Mouse (Mus musculus) bone marrow macrophage, adult 2 months (primary cell): ENCODE measurements at regions not wholly inside any gene's neighbourhood (a gene's known extent, or its start where the extent isn't known, plus 50 kb on each side); places are given as distances from the start of the nearest gene placed in this dataset.

Experiments used
- H3K27ac ChIP-seq: 2 replicates; pipeline ENCODE4 v1.5.1; 2012; ENCODE audit warnings: low read depth, low read length; ENCODE audit not compliant: insufficient read depth
- H3K4me1 ChIP-seq: 2 replicates; pipeline ENCODE4 v1.6.1; 2012; ENCODE audit warnings: low read length; ENCODE audit not compliant: control insufficient read depth, insufficient read depth
- H3K4me3 ChIP-seq: 2 replicates; pipeline ENCODE4 v1.5.1; 2012; ENCODE audit warnings: mild to moderate bottlenecking, low read length, moderate library complexity; ENCODE audit not compliant: insufficient read depth
- CTCF ChIP-seq: IDR thresholded peaks from 2 replicates; pipeline ENCODE4 v1.5.1; 2012; ENCODE audit warnings: low read depth, mild to moderate bottlenecking, low read length, moderate library complexity
- POLR2A ChIP-seq: IDR thresholded peaks from 2 replicates; pipeline ENCODE4 v1.6.1; 2012; ENCODE audit warnings: mild to moderate bottlenecking, low read depth, low read length, borderline replicate concordance

DNA sequence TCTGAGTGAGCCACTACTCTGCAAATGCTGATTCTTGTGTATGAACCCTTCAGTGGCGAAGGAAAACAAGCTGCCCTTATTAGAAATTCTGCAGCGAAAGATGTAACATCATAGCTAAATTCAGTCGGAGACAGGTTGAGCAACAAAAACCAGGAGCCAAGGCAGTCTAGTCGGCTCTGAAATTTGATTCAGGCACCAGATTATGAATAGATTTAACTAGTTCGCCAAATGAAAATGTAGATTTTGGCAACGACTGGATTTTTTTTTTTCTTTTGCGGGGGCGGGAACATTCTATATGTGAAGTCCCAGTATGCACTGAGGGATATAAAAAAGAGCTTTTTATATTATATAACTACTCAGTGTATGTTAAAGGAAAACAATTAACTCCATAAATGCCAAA lies 847.9 kb downstream of the Kcnj2 start:
- no peak overlapping the region for H3K4me3 ChIP-seq
- no peaks in the 10 kb centered on the region for H3K4me1 ChIP-seq
- no peak overlapping the region for H3K27ac ChIP-seq
- no peak for TF ChIP-seq CTCF
- TF ChIP-seq POLR2A, result no peak

GRCm38 (mm10) chr11:111926336-111926735 lies 855.7 kb upstream of the Sox9 start:
- Histone ChIP-seq H3K4me1 (no peaks in the 10 kb centered on the region), H3K4me3 (no peak overlapping the region), H3K27ac (no peak overlapping the region)
- TF ChIP-seq POLR2A, result no peak
- TF ChIP-seq CTCF, result no peak

DNA sequence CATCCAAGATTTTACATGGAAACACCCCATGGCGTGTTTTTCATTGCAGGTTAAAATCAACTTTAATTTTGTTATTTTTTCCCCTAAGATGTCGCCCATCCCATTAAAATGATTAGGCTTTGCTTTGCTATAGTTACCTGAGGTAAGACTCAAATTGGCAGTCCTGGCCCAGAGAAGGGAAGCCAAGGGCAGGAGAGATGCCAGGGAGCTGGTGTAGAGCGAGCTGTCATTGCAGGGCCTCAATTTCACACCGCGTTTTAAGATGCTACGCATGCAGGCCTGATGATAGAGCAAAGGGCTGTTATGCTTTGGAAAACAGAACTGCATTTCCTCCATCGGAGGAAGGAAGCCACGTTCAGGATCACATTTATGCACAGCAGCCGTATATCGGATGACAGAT lies 852.7 kb upstream of the Sox9 start:
- Histone ChIP-seq H3K4me3 (no peak overlapping the region), H3K27ac (no peak overlapping the region), H3K4me1 (no peaks in the 10 kb centered on the region)
- TF ChIP-seq CTCF (no peak), POLR2A (no peak)

GRCm38 (mm10) chr11:111932052-111932451 lies 850.0 kb upstream of the Sox9 start:
- H3K4me1 ChIP-seq, result no peaks in the 10 kb centered on the region
- no peak overlapping the region for H3K4me3 ChIP-seq
- no peak for TF ChIP-seq POLR2A
- no peak for TF ChIP-seq CTCF
- H3K27ac ChIP-seq, result no peak overlapping the region

GRCm38 (mm10) chr11:111944282-111944681 lies 837.7 kb upstream of the Sox9 start:
- H3K4me1 ChIP-seq, result no peaks in the 10 kb centered on the region
- H3K27ac ChIP-seq, result no peak overlapping the region
- TF ChIP-seq POLR2A, result no peak
- H3K4me3 ChIP-seq, result no peak overlapping the region

GRCm38 (mm10) chr11:111945806-111946205 lies 836.2 kb upstream of the Sox9 start:
- no peak overlapping the region for H3K4me3 ChIP-seq
- no peak overlapping the region for H3K27ac ChIP-seq
- TF ChIP-seq POLR2A (no peak), CTCF (no peak)
- no peaks in the 10 kb centered on the region for H3K4me1 ChIP-seq

DNA sequence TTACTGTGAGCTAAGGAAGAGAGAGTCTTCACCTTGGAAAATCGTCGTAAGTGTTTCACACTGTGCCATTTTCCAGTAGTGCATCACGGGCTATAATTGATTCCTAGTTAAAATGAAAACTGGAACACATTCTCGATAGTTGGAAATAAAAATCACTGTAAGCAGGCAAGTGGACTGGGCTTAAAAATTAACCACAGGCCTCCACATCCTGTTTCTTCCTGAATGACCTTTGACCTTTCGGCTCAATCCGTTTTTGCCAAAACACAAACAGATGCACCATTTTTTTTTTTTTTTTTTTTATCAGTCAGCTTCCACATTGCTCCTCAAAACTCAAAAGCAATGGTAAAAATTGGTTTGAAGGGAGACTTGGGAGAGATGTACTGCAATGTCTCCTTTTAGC lies 834.4 kb upstream of the Sox9 start:
- Histone ChIP-seq H3K27ac (no peak overlapping the region), H3K4me3 (no peak overlapping the region), H3K4me1 (no peaks in the 10 kb centered on the region)
- TF ChIP-seq CTCF, result no peak
- TF ChIP-seq POLR2A, result no peak

DNA sequence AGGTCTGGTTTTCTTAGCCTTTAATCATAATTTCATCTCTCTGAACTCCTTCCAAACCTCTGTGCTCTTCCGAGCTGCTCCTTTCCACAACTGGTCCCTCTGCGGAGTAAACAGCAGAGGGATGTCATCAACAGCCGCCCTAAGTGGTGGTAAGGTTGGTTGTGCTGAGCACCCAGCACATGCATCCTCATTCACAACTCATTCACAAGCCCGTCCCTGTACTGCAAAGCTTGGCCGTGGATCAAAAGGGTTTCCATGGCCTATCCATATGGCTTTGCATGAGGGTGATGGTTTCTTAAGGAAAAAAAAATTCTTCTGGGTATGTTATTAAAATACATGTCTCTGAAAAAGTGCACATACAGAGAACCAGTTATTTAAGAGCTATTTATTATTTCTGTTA lies 828.6 kb upstream of the Sox9 start:
- H3K27ac ChIP-seq, result no peak overlapping the region
- no peaks in the 10 kb centered on the region for H3K4me1 ChIP-seq
- TF ChIP-seq CTCF, result no peak
- no peak for TF ChIP-seq POLR2A
- H3K4me3 ChIP-seq, result no peak overlapping the region

DNA sequence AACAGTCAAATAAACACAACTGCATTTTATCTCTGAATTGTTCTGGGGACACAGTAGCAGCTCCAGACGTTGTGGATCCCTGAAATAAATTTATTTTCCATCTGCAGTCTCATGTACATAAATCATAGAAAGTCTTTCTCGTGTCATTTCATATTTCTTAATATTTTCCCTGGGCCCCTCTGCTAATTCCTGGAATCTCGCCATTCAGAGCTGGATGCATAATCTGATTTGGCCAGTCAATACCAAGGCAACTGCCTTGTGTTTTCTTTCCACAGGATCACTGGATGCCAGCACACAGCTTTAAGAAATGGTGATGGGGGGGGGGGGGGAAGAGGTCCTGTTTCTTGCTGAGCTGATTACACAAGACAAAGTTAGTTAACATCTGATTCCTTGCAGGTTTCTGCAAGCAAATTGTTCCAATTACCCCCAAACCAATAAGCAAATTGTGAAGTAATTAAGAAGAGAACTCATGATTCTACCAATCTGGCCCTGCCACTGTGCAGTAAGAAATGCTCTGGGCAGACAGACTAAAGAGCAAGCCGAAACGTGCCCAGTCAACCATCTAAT lies 824.2 kb upstream of the Sox9 start:
- Histone ChIP-seq H3K4me3 (no peak overlapping the region), H3K4me1 (no peaks in the 10 kb centered on the region), H3K27ac (no peak overlapping the region)
- TF ChIP-seq CTCF (no peak), POLR2A (no peak)

DNA sequence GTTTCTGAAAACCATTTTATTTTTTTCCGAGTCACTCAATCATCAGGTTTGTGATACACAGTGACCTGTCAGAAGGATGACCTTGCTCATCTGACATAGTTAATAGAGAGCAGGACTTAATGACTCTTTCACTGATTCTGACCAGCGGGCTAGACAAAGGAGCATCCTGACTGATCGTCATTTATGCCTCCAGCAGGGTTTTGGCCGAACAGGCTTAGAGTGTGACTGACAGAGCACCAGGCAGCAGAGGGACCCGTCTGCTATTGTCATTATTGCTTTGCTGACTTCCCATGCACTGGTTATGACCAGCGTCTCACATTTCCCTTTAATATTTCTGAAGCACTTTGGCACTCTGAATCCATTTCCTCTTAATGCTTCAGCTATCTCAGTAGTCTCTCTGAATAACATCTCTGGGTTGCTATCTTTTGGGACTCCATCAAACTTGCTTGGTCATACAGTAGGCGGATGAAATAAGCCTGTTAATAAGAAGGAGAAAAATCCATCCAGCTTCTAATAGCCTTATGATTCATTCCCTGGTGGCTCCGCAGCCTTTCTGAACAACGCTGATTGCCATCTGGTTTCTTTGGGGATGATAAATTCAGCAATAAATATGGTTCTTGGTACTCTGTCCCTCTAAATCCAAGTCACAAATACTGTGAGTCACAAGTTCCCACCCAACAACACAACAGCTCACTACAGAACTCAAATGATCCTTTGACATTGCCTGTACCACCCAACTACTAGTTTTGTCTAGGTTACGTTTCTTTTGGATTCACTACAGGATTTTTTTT lies 820.8 kb upstream of the Sox9 start:
- Histone ChIP-seq H3K27ac (no peak overlapping the region), H3K4me3 (no peak overlapping the region), H3K4me1 (no peaks in the 10 kb centered on the region)
- TF ChIP-seq POLR2A, result no peak
- no peak for TF ChIP-seq CTCF

- no peak for TF ChIP-seq CTCF
- TF ChIP-seq POLR2A, result no peak
- H3K4me3 ChIP-seq, result no peak overlapping the region
- no peak overlapping the region for H3K27ac ChIP-seq
- H3K4me1 ChIP-seq, result no peaks in the 10 kb centered on the region
Observed at GRCm38 (mm10) chr11:111961846-111962245, 820.2 kb upstream of the Sox9 start.
